Mouse (Mus musculus) splenic B cell, adult 2 months (primary cell): ENCODE measurements around the gene Iqcm.
"Not testable (repeated sequence)": the region's sequence is repeated elsewhere in the genome, so short reads cannot be mapped to it uniquely, and the experiment has no call there.

Source experiments
- DNase-seq: peaks from one replicate; pipeline ENCODE4 v3.0.0-alpha.2; 2011; ENCODE audit warnings: low read depth, low spot score
- H3K27me3 ChIP-seq: 2 replicates; pipeline ENCODE4 v1.6.1; 2012; ENCODE audit warnings: mild to moderate bottlenecking, low read length, moderate library complexity, mixed read lengths; ENCODE audit not compliant: control insufficient read depth, poor library complexity, insufficient read depth, severe bottlenecking
- H3K36me3 ChIP-seq: 2 replicates; pipeline ENCODE4 v1.6.1; 2012; ENCODE audit warnings: mild to moderate bottlenecking, low read length, moderate library complexity, mixed read lengths; ENCODE audit not compliant: control insufficient read depth, poor library complexity, insufficient read depth, severe bottlenecking

Iqcm gene

GRCm38 (mm10) chr8:75448394-75448793 lies at the start of gene Iqcm:
Gene Iqcm, plus strand, starts transcription at chr8:75448694.
- H3K27me3 ChIP-seq, result no peaks in the 10 kb centered on the region
- no peaks in the 10 kb centered on the region for H3K36me3 ChIP-seq
- no peak for DNase-seq

GRCm38 (mm10) chr8:75406489-75406888 lies 42.0 kb upstream of the Iqcm start, which contains the start of gene Gm10358:
Gene Gm10358, minus strand, starts transcription at chr8:75406589.
- H3K36me3 ChIP-seq, result no peaks in the 10 kb centered on the region
- no peak for DNase-seq
- no peaks in the 10 kb centered on the region for H3K27me3 ChIP-seq

DNA sequence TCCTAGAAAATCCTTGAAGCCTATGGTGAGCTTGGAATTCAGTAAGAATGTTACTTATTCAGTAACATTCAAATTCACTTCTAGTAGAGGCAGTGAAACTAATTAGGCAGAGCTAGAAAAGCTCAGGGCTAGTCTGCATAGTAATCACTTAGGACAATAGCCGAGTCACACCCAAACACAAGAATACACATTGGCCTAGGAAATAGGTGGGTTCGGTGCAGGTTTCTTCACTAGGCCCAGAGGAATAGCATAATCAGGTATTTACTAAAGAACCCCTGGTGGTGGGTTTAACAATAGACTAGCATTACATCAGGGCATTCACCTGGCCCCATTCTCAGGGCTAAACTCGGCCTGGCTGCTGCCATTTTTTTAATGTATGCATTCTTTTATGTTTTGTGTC lies 32.8 kb upstream of the Iqcm start:
- DNase-seq, H3K36me3 ChIP-seq, H3K27me3 ChIP-seq: not testable (repeated sequence)

- H3K27me3 ChIP-seq, result no peaks in the 10 kb centered on the region
- H3K36me3 ChIP-seq, result no peaks in the 10 kb centered on the region
- no peak for DNase-seq
Measured at GRCm38 (mm10) chr8:75476756-75477155, 28.3 kb downstream of the Iqcm start.

DNA sequence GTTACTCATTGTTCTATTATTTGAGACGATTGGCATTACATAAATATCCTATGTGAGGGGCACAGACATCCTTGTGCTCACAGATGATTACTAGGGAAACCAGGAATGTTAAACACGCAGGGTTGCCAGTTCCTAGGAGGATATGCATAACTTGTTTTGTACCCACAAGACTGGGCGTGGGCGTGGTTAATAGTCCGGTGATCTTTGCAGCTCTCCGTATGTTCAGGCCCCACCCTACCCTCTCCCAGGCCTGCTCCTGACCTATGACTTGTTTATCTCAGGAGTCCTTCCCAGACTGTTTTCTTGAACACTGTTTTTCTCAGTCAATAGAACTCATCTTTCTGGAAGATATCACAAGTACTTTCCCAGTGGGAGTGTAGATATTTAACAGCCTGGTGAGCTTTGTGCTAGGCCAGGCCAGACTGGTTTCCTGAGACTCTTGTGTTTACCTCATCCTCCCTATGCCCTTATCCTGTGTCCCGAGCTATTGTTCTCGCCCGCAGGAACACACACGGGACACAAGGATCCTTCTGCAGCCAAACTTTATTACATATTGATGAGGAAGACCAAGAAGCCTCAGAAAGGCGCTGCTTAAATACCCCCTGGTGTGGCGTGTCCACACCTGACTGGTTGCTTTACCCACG lies 40.7 kb downstream of the Iqcm start:
- Histone ChIP-seq H3K27me3 (no peaks in the 10 kb centered on the region), H3K36me3 (no peaks in the 10 kb centered on the region)
- no peak for DNase-seq

DNA sequence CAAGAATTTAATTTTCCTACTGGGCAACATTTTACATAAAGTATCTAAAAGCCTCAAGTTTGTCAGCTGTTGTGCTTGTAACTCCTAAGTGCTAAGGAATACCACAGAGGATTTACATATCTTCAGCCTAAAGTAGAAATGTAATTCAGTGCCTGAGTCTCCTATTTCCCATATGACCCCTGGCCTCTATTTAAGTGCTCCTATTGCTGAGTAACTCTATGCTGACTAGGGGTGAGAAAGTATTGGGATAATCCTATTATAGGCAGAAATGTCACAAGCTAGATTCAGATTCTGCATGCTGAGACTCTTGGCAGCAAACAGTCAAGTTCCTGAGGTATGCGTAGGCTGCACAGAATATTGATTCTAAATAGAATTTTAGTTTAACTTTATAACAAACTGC lies 60.8 kb downstream of the Iqcm start:
- Histone ChIP-seq H3K36me3 (no peaks in the 10 kb centered on the region), H3K27me3 (no peaks in the 10 kb centered on the region)
- no peak for DNase-seq

- no peaks in the 10 kb centered on the region for H3K36me3 ChIP-seq
- DNase-seq, result no peak
Measured at GRCm38 (mm10) chr8:75513786-75514185, 65.3 kb downstream of the Iqcm start.

GRCm38 (mm10) chr8:75549284-75549683 lies 100.8 kb downstream of the Iqcm start:
- no peak for DNase-seq
- Histone ChIP-seq H3K36me3 (no peaks in the 10 kb centered on the region), H3K27me3 (no peaks in the 10 kb centered on the region; the same call in 1 of the 2 replicates)

More at GRCm38 (mm10) chr8:75513786-75514185, 65.3 kb downstream of the Iqcm start:
- H3K27me3 ChIP-seq, result no peaks in the 10 kb centered on the region

GRCm38 (mm10) chr8:75596281-75596680 lies 147.8 kb downstream of the Iqcm start:
- DNase-seq, result no peak
- Histone ChIP-seq H3K36me3 (no peaks in the 10 kb centered on the region), H3K27me3 (no peaks in the 10 kb centered on the region)

- no peaks in the 10 kb centered on the region for H3K27me3 ChIP-seq
- H3K36me3 ChIP-seq, result no peaks in the 10 kb centered on the region
- no peak for DNase-seq
Measured at GRCm38 (mm10) chr8:75642958-75643357, 194.5 kb downstream of the Iqcm start.

DNA sequence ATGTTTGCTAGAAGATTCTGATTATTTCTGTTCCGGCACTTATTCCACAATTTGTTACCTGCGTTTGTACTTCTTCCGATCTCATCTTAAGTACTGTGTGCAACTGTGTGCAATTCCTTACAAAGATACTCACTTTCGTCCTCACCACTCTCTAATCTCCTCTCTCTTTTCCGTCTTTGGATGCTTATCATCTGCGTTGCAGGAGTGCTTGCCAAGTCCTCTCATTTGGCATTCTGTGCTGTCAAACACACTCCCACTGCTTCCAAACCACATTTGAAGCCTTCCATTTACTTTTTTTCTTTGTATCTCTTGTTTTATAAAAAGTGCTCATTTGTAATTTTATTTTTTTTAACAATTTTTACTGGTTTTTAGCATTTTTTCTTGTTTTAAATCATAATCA lies 210.8 kb downstream of the Iqcm start:
- no peaks in the 10 kb centered on the region for H3K27me3 ChIP-seq
- DNase-seq, result no peak
- no peaks in the 10 kb centered on the region for H3K36me3 ChIP-seq

DNA sequence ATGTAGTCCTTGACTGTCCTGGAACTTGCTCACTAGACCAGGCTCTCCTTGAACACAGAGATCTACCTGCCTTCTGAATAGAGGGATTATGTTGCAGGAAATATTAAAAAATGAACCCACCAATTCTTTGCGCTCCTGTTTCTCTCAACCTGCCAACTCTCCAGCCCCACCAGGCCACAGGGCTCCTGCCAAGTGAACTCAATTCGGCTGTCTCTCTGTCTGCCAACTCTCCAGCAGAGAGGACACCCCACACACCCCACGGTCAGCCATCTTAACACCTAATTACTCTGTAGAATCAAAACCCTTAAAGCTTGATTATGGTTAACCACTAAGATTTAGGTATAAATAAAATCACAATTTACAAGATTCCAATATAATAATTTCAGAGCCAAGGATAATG lies 298.1 kb downstream of the Iqcm start:
- Histone ChIP-seq H3K36me3 (no peaks in the 10 kb centered on the region), H3K27me3 (no peaks in the 10 kb centered on the region)
- DNase-seq, result no peak

DNA sequence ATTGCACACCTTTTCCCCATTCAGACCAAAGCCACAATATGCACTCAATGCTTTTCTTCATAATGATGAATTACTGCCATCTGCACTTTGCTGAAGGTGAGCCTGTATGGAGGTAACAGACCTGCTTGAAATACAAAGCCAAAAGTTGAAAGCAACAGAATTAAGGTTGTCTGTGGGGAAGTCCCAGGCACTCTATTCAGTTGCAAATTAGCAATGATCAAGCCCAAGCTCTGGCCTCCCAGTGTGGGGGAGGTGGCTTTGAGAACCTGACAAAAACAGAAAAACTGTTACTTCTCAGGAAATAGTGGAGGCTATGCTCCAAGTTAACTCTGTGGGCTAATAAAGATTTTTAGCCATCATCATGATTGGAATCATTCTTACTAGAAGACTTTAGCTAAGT lies 307.1 kb downstream of the Iqcm start:
- Histone ChIP-seq H3K27me3 (no peaks in the 10 kb centered on the region), H3K36me3 (no peaks in the 10 kb centered on the region)
- no peak for DNase-seq

GRCm38 (mm10) chr8:75828468-75829132 lies 380.1 kb downstream of the Iqcm start:
- Histone ChIP-seq H3K36me3 (no peaks in the 10 kb centered on the region), H3K27me3 (no peaks in the 10 kb centered on the region)
- no peak for DNase-seq

DNA sequence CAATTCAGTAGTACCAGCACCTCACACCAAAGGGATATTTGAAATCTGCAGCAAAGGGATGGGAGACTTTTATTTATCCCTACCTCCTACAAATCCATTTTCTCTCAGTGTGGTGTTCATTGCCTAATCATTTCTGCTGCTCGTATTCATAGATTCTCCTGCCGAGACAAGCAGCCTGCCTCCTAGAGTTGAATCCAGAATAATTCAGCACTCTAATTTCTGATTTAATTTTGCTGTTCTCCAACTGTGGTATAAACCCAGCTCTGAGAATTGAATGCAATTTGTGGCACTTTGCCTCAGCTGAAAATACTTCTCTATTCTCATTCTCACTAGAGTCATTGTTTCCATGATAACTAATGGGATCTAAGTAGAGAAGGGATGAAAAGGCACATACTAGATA lies 386.8 kb downstream of the Iqcm start:
- no peaks in the 10 kb centered on the region for H3K27me3 ChIP-seq
- H3K36me3 ChIP-seq, result no peaks in the 10 kb centered on the region
- DNase-seq, result no peak
